Mouse (Mus musculus) liver, embryonic 16.5 days (tissue): Measurements from ENCODE around the gene Crb1. TPM values are rescaled to one million over a fixed set of nuclear protein-coding genes. Genes with fewer than 3 reads are reported as not detected.

Source experiments
- ATAC-seq: fragments of 200-750 bp; cut with Nextera tagmentation; 2 replicates; pipeline ENCODE4 v1.8.0; 2017; ENCODE audit warnings: low read depth, mild to moderate bottlenecking, moderate number of reproducible peaks, moderate library complexity
- H3K27ac ChIP-seq: fragments of 300-500 bp; sonication (generic); 2 replicates; pipeline ENCODE4 v1.5.1; 2014; ENCODE audit warnings: mild to moderate bottlenecking, low read length
- H3K27me3 ChIP-seq: fragments of 300-500 bp; sonication (generic); 2 replicates; pipeline ENCODE4 v1.6.1; 2014; ENCODE audit warnings: low read depth, low read length, mixed read lengths; ENCODE audit not compliant: control insufficient read depth, insufficient read depth
- H3K36me3 ChIP-seq: fragments of 300-500 bp; sonication (generic); 2 replicates; pipeline ENCODE4 v1.6.1; 2014; ENCODE audit warnings: mild to moderate bottlenecking; ENCODE audit not compliant: control insufficient read depth, insufficient read depth
- H3K4me1 ChIP-seq: fragments of 300-500 bp; sonication (generic); 2 replicates; pipeline ENCODE4 v1.6.1; 2014; ENCODE audit warnings: low read depth, low read length, mixed read lengths; ENCODE audit not compliant: control insufficient read depth
- H3K4me2 ChIP-seq: fragments of 300-500 bp; sonication (generic); 2 replicates; pipeline ENCODE4 v1.6.1; 2014; ENCODE audit warnings: low read depth, low read length, mixed read lengths
- H3K4me3 ChIP-seq: fragments of 300-500 bp; sonication (generic); 2 replicates; pipeline ENCODE4 v1.5.1; 2014; ENCODE audit warnings: low read depth, mild to moderate bottlenecking, low read length
- H3K9ac ChIP-seq: fragments of 300-500 bp; sonication (generic); 2 replicates; pipeline ENCODE4 v1.6.1; 2014; ENCODE audit warnings: low read depth, low read length
- H3K9me3 ChIP-seq: fragments of 300-500 bp; sonication (generic); replicated peaks from 2 replicates; pipeline ENCODE4 v1.6.1; 2016; ENCODE audit warnings: low read length; ENCODE audit not compliant: control insufficient read depth
- WGBS: fragments of 180-500 bp; shearing (Covaris S2); extraction: QIAGEN DNeasy Blood & Tissue Kit; methylation state at CpG from one replicate; pipeline ENCODE4 v1.1.7; 2014; ENCODE audit not compliant: insufficient replicate concordance; 5-methylcytosine and 5-hydroxymethylcytosine counted together
- polyA plus RNA-seq: library from polyadenylated mRNA; unstranded; fragments of >200 nt; fragmentation: Nextera tagmentation; extraction: Ambion mirVana; gene quantifications from 2 replicates; pipeline ENCODE4 v1.2.1, GENCODE M21; 2015

The Crb1 gene
- polyA plus RNA-seq, 1 experiment from 2014 or later, result not detected

DNA sequence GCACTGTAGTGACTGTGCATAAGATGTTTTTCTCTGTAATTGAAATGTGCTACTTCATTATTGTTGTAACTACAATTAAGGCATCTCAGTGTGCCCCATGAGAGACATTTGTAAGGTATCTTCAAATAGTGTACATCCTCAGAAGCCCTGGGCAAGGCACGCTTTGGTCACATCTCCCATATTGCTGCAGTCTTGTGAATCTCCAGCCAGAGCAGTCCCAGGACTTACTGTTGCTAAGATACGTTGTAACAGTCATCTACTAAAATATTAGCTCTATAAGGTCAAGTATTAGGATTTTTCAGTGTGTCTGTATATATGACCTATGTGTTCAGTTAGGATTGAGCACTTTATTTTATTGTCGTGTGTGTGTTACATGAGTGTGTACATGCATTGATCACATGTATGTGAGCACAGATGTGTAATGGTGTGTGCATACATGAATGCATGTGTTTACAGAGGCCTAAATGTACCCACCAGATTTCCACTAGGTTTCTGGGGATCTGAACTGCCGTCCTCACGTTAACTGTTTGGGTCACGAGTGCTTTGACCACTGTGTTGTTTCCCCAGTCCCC is 30.8 kb downstream of the Crb1 start:
- Histone ChIP-seq H3K4me1 (no peaks in the 10 kb centered on the region), H3K36me3 (no peaks in the 10 kb centered on the region), H3K9me3 (no peaks in the 10 kb centered on the region), H3K4me3 (no peak overlapping the region), H3K4me2 (no peak overlapping the region), H3K9ac (no peak overlapping the region), H3K27ac (no peak overlapping the region), H3K27me3 (no peaks in the 10 kb centered on the region)
- WGBS, result 72% methylated on average over 6 of the region's 6 CpGs
- no peak for ATAC-seq

GRCm38 (mm10) chr1:139340178-139340859 is 36.6 kb downstream of the Crb1 start:
- Histone ChIP-seq H3K4me2 (no peak overlapping the region), H3K4me1 (no peaks in the 10 kb centered on the region), H3K27ac (no peak overlapping the region), H3K9me3 (no peaks in the 10 kb centered on the region), H3K9ac (no peak overlapping the region), H3K27me3 (no peaks in the 10 kb centered on the region), H3K36me3 (no peaks in the 10 kb centered on the region), H3K4me3 (no peak overlapping the region)
- no peak for ATAC-seq
- WGBS, result 13% methylated on average over 1 of the region's 2 CpGs

GRCm38 (mm10) chr1:139336997-139337396 is 39.9 kb downstream of the Crb1 start:
- Histone ChIP-seq H3K27ac (no peak overlapping the region), H3K9ac (no peak overlapping the region), H3K9me3 (no peaks in the 10 kb centered on the region), H3K36me3 (no peaks in the 10 kb centered on the region), H3K4me1 (no peaks in the 10 kb centered on the region), H3K4me3 (no peak overlapping the region), H3K27me3 (no peaks in the 10 kb centered on the region), H3K4me2 (no peak overlapping the region)
- no peak for ATAC-seq
- WGBS, result 56% methylated on average over 2 of the region's 2 CpGs

- Histone ChIP-seq H3K4me1 (no peaks in the 10 kb centered on the region), H3K36me3 (no peaks in the 10 kb centered on the region), H3K27ac (no peak overlapping the region), H3K27me3 (no peaks in the 10 kb centered on the region), H3K4me2 (no peak overlapping the region), H3K9ac (no peak overlapping the region), H3K4me3 (no peak overlapping the region), H3K9me3 (no peaks in the 10 kb centered on the region)
- WGBS, result 44% methylated on average over 1 of the region's 1 CpGs
- no peak for ATAC-seq
Observed at GRCm38 (mm10) chr1:139328811-139329210, 48.1 kb downstream of the Crb1 start.

DNA sequence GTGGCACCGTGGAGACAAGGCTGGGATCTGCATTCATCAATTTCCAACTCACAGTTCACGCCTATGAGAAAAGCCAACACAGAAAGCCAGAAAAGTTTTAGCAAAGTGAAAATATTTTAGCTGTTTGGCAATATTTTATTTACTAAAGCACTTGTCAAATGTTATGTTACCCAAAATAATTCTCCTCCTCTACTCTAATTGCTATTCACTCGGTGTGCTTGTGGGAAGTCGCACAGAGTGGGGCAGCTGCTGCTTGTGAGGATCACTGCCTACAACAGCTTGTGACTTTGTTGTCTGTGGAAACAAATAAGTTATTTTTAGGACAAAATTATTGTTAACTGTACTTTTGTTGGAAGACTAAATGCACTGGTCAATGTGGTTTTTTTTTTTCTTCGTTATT is 48.6 kb downstream of the Crb1 start:
- Histone ChIP-seq H3K36me3 (no peaks in the 10 kb centered on the region), H3K9me3 (no peaks in the 10 kb centered on the region), H3K27ac (no peak overlapping the region), H3K4me1 (no peaks in the 10 kb centered on the region), H3K4me3 (no peak overlapping the region), H3K9ac (no peak overlapping the region), H3K27me3 (no peaks in the 10 kb centered on the region), H3K4me2 (no peak overlapping the region)
- 65% methylated on average over 5 of the region's 5 CpGs for WGBS
- ATAC-seq, result no peak

DNA sequence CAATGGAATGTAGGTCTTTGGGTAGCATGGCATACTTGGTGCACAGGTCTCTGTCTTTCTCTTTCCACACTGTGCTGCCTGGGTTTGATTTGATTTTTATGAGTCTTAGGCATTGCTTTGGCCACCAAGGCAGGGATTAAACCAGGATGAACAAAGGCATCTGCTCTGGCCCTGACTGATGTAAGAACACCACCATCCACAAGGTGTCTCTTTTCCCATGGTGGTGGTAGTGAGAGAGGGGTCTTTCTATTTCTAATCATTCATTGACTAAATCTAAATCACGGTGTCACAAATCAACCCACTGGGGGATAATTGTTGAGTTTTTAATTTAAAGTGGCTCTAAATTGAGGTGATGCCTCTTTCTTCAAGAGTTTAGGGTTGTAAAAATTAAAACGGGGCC is 51.5 kb downstream of the Crb1 start:
- no peaks in the 10 kb centered on the region for H3K27me3 ChIP-seq
- no peak overlapping the region for H3K9ac ChIP-seq
- no peak overlapping the region for H3K27ac ChIP-seq
- H3K4me1 ChIP-seq, result no peaks in the 10 kb centered on the region
- no peaks in the 10 kb centered on the region for H3K9me3 ChIP-seq
- no peak overlapping the region for H3K4me2 ChIP-seq
- ATAC-seq, result no peak
- no peak overlapping the region for H3K4me3 ChIP-seq
- 50% methylated on average over 2 of the region's 2 CpGs for WGBS
- H3K36me3 ChIP-seq, result no peaks in the 10 kb centered on the region

GRCm38 (mm10) chr1:139319798-139320197 is 57.1 kb downstream of the Crb1 start:
- H3K9ac ChIP-seq, result no peak overlapping the region
- ATAC-seq, result no peak
- H3K27me3 ChIP-seq, result no peaks in the 10 kb centered on the region
- WGBS, result 40% methylated on average over 6 of the region's 6 CpGs
- no peak overlapping the region for H3K27ac ChIP-seq
- no peaks in the 10 kb centered on the region for H3K36me3 ChIP-seq
- no peaks in the 10 kb centered on the region for H3K9me3 ChIP-seq
- no peak overlapping the region for H3K4me2 ChIP-seq
- no peaks in the 10 kb centered on the region for H3K4me1 ChIP-seq
- no peak overlapping the region for H3K4me3 ChIP-seq

- Histone ChIP-seq H3K4me2 (no peak overlapping the region), H3K27me3 (no peaks in the 10 kb centered on the region), H3K4me1 (no peaks in the 10 kb centered on the region), H3K9me3 (no peaks in the 10 kb centered on the region), H3K4me3 (no peak overlapping the region), H3K9ac (no peak overlapping the region), H3K36me3 (no peaks in the 10 kb centered on the region), H3K27ac (no peak overlapping the region)
- WGBS, result 59% methylated on average over 4 of the region's 4 CpGs
- ATAC-seq, result no peak
Observed at GRCm38 (mm10) chr1:139314297-139314874, 62.5 kb downstream of the Crb1 start.

- Histone ChIP-seq H3K4me2 (no peak overlapping the region), H3K27ac (no peak overlapping the region), H3K9ac (no peak overlapping the region), H3K36me3 (no peaks in the 10 kb centered on the region), H3K4me1 (no peaks in the 10 kb centered on the region), H3K4me3 (no peak overlapping the region), H3K9me3 (no peaks in the 10 kb centered on the region), H3K27me3 (no peaks in the 10 kb centered on the region)
- WGBS, result 50% methylated on average over 4 of the region's 4 CpGs
- no peak for ATAC-seq
Observed at GRCm38 (mm10) chr1:139308915-139309314, 68.0 kb downstream of the Crb1 start.
